Mouse (Mus musculus) E14TG2a.4 (cell line): ENCODE data around the gene Tle4.

ENCODE experiments used
- H3K27me3 ChIP-seq: 2 replicates; pipeline ENCODE4 v1.6.1; 2014; ENCODE audit warnings: low read length, control low read depth; ENCODE audit not compliant: insufficient read depth
- H3K36me3 ChIP-seq: 2 replicates; pipeline ENCODE4 v1.6.1; 2014; ENCODE audit warnings: low read length, control low read depth; ENCODE audit not compliant: insufficient read depth
- H3K4me1 ChIP-seq: replicated peaks from 2 replicates; pipeline ENCODE4 v1.6.1; 2014; ENCODE audit warnings: low read depth, low read length, control low read depth
- H3K4me3 ChIP-seq: replicated peaks from 2 replicates; pipeline ENCODE4 v1.5.1; 2014; ENCODE audit warnings: mild to moderate bottlenecking, low read length
- H3K9me3 ChIP-seq: 2 replicates; pipeline ENCODE4 v1.6.1; 2014; ENCODE audit warnings: low read length, control low read depth
- CTCF ChIP-seq: conservative IDR thresholded peaks from 2 replicates; pipeline ENCODE4 v1.5.1; 2014; ENCODE audit warnings: low read length
- NANOG ChIP-seq: IDR thresholded peaks from 2 replicates; pipeline ENCODE4 v1.6.1; 2014; ENCODE audit warnings: borderline replicate concordance, low read length, mixed read lengths
- POU5F1 ChIP-seq: IDR thresholded peaks from 2 replicates; pipeline ENCODE4 v1.6.1; 2014; ENCODE audit warnings: low read length, borderline replicate concordance

Tle4 gene

DNA sequence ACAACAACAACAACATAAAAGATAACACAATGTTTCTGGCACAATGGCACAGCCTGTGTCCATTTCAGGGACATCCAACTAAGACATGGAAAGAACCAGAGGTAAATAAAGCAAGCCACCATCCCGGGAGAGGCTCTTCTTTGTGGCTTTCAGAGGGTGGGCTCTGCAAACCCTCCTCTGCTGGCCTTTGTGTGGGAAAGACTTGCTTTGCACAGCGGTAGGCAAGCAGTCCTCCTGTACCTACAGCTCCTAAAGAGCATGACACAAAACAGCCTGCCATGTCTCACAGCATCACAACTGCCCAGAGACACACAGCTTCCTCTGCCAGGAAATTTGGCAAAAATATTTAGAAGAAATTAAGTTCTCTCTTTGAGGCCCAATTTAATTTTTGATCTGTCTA, 149.3 kb downstream of the Tle4 start:
- TF ChIP-seq NANOG, result no peak
- TF ChIP-seq POU5F1, result no peak
- no peak for TF ChIP-seq CTCF
- Histone ChIP-seq H3K36me3 (peaks cover 81% of the 10 kb centered on the region), H3K4me1 (peaks cover 6% of the 10 kb centered on the region; the same call in 1 of the 2 replicates), H3K9me3 (no peaks in the 10 kb centered on the region), H3K27me3 (no peaks in the 10 kb centered on the region), H3K4me3 (no peak overlapping the region)

DNA sequence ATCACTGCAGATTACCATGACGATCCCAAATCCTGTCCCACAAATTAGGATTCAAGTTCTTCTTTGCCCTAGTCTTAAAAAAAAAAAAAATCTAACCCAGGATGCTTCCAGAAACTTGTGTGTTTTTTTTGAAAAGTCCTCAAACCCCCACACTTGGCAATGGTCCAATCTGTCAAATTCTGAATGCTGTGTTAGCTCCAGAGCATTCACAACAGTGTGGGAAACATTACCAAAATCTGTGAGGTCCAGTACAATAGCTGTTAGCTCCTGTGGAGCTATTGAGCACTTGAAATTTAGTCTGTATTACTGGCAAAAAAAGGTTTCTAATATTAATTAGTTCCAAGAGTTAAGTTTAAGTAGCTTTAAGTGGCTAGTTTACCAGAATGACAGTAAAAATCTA, 150.4 kb downstream of the Tle4 start:
- Histone ChIP-seq H3K9me3 (no peaks in the 10 kb centered on the region), H3K27me3 (no peaks in the 10 kb centered on the region), H3K36me3 (peaks cover 70% of the 10 kb centered on the region), H3K4me1 (peaks cover 6% of the 10 kb centered on the region; the same call in 1 of the 2 replicates), H3K4me3 (no peak overlapping the region)
- TF ChIP-seq CTCF, result no peak
- no peak for TF ChIP-seq POU5F1
- no peak for TF ChIP-seq NANOG

DNA sequence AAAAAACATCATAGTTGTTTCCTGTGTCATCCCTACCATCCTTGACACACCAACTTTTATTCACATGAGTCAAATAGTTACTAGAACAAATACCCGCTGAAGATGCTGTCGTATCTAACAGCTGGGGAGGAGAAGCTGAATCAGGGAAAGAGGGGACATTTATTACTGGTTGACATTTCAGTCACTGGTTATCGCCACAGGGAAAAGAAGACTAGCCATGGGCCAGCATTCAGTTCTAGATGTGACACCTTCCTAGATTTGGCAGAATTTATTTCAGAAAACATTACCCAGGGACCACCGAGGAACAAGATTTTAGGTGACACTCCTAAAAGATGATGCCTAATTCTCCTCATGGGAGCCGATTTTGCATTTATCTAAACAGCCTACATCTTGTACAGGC, 156.0 kb downstream of the Tle4 start:
- Histone ChIP-seq H3K9me3 (no peaks in the 10 kb centered on the region), H3K4me1 (no peaks in the 10 kb centered on the region), H3K27me3 (no peaks in the 10 kb centered on the region), H3K36me3 (peaks cover 17% of the 10 kb centered on the region), H3K4me3 (no peak overlapping the region)
- TF ChIP-seq POU5F1, result no peak
- no peak for TF ChIP-seq CTCF
- TF ChIP-seq NANOG, result no peak

DNA sequence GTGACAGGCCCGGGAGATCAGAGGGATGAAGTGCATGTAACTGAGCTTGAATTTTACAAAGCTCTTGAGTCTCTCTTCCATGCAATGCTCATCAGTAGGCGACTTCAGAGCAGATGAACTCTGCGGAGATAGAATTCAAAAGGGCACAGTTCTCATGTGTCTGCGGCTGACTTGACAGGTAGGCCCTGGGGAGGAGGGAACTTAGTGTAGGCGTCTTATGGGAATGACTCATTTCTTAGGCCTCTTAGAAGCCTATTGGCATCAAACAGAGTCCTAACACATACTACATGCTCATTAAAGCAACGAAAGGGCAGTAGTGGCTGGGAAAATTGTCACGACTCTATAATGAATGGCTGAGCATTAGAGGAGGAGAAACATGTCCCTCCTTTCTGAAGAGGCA, 160.6 kb downstream of the Tle4 start:
- no peaks in the 10 kb centered on the region for H3K36me3 ChIP-seq
- no peaks in the 10 kb centered on the region for H3K9me3 ChIP-seq
- H3K4me1 ChIP-seq, result peaks cover 5% of the 10 kb centered on the region; the same call in 1 of the 2 replicates
- no peak overlapping the region for H3K4me3 ChIP-seq
- TF ChIP-seq NANOG (no peak), POU5F1 (no peak), CTCF (no peak)
- no peaks in the 10 kb centered on the region for H3K27me3 ChIP-seq

DNA sequence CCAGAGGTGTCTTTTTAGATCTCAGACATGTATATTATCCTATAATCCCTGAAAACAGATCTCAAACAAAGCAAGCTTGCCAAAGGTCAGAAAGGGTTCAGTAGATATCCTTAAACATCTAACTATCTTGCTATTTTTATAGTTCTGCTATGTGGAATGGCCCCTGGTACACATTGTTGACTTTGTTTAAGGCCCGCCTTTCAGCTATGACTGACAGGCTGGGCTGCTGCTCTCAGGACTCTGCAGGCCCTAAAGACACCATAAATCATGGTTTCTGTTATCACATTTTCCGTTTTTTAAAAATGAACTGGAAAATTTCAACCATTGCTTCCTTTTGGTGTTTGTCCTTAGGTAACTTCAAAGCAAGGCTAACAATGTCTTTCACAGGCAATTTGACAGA, 161.3 kb downstream of the Tle4 start:
- Histone ChIP-seq H3K4me1 (peaks cover 5% of the 10 kb centered on the region; the same call in 1 of the 2 replicates), H3K27me3 (no peaks in the 10 kb centered on the region), H3K36me3 (no peaks in the 10 kb centered on the region), H3K9me3 (no peaks in the 10 kb centered on the region), H3K4me3 (no peak overlapping the region)
- TF ChIP-seq CTCF, result no peak
- no peak for TF ChIP-seq NANOG

DNA sequence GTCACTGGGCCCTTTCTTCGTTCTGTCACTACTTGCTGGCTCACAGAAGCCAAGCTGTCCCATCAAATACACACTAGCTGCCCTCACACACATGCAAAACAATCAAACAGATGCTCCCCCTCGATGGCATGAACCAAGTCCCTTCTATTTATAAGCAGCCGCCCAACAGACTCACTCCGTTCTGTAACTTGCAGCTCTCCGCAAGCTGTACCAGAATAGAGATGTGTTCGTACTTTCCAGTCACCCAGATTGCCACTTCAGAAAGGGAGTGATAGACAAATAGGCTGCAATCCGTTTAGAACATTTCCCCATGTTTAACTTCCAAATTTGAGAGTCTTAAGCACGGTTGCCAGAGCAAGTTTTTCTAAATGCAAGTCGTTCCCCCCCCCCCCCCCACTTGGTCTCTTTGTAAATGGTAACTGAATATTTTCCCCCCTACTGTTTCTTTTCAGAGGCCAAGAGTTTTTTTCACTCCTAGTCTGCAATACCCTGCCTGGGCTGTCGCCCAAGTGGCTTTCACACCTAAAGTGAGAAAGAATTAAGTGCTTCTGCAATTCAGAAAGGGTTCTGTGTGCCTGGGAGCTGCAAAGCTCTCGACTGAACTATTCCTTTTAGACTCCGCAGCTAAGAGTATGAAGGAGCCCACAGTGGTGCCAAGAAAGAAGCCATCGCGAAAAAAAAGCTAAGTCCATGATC, 162.0 kb downstream of the Tle4 start:
- H3K27me3 ChIP-seq, result no peaks in the 10 kb centered on the region
- TF ChIP-seq POU5F1 (no peak), CTCF (no peak), NANOG (no peak)
- H3K36me3 ChIP-seq, result no peaks in the 10 kb centered on the region
- H3K9me3 ChIP-seq, result no peaks in the 10 kb centered on the region
- H3K4me1 ChIP-seq, result peaks cover 5% of the 10 kb centered on the region; the same call in 1 of the 2 replicates
- H3K4me3 ChIP-seq, result no peak overlapping the region

DNA sequence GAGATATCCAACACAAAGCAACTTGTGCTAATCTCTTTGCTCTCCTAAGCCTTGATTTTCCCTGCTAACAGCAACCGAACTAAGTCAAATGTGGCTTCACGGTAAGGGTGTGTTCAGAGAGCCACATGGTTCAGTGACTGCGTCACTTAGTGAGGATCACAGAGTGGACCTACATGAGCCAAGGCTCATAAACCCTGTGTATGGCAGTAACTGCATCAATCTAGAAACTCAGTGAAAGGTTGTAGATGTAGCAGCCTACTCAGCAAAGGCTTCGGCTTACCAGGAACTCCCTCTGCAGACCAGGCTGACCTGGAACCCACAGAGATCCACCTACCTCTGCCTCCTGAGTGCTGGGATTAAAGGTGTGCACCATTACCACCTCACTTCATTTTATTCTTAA, 164.0 kb downstream of the Tle4 start:
- Histone ChIP-seq H3K4me1 (peaks cover 5% of the 10 kb centered on the region; the same call in 1 of the 2 replicates), H3K4me3 (no peak overlapping the region), H3K9me3 (no peaks in the 10 kb centered on the region), H3K36me3 (no peaks in the 10 kb centered on the region), H3K27me3 (no peaks in the 10 kb centered on the region)
- TF ChIP-seq CTCF, result no peak
- TF ChIP-seq NANOG, result no peak
- no peak for TF ChIP-seq POU5F1

DNA sequence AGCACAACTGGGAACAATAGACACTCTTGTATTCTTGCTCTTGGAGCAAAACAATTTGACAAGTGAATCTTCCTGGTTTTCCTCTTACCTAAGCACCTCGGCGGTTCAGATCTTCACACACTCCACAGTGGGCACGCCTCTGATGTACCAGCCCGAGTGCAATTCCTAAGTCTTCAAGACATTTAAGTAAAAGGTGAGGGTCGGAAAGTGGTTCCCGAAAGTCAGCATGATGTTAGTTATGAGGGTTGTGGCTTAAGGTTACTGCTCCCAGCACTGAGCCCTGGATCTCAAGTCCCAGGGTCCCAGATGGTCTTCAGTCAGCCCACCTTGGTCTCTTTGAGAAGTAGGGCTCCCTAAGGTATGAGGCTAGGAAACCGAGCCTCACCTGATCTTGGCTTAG, 165.4 kb downstream of the Tle4 start:
- H3K4me3 ChIP-seq, result no peak overlapping the region
- no peaks in the 10 kb centered on the region for H3K36me3 ChIP-seq
- H3K27me3 ChIP-seq, result no peaks in the 10 kb centered on the region
- TF ChIP-seq CTCF, result no peak
- no peak for TF ChIP-seq POU5F1
- TF ChIP-seq NANOG, result no peak
- H3K4me1 ChIP-seq, result peaks cover 5% of the 10 kb centered on the region; the same call in 1 of the 2 replicates
- no peaks in the 10 kb centered on the region for H3K9me3 ChIP-seq

DNA sequence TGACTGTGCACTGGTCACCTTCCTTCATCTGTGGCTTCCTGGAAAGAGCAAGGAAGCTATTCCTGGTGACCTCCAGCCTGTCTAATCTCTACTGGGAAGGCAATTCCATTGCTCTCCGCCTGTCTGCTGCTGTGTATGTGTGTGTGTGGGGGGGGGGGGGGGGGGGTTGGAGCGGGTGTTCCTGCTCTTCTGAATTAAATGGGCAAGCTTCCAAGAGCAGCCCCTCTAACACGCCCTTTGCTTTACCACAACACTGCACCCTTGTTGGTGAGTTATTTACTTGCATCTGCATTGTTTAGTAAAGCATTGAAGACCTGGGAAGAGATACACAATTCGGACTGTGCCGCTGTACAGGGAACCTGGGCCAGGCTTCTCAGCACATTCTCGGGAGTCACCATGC, 170.9 kb downstream of the Tle4 start:
- Histone ChIP-seq H3K27me3 (no peaks in the 10 kb centered on the region), H3K9me3 (no peaks in the 10 kb centered on the region), H3K4me3 (no peak overlapping the region), H3K4me1 (peaks cover 20% of the 10 kb centered on the region), H3K36me3 (no peaks in the 10 kb centered on the region)
- no peak for TF ChIP-seq NANOG
- no peak for TF ChIP-seq CTCF
- no peak for TF ChIP-seq POU5F1
